Mouse (Mus musculus) embryo, embryonic 10 days (tissue): ENCODE data around the gene Daw1.

ENCODE experiments used
- DNase-seq: peaks from one replicate; pipeline ENCODE4 v3.0.0-alpha.2; 2015; ENCODE audit warnings: low spot score

Daw1 gene

DNA sequence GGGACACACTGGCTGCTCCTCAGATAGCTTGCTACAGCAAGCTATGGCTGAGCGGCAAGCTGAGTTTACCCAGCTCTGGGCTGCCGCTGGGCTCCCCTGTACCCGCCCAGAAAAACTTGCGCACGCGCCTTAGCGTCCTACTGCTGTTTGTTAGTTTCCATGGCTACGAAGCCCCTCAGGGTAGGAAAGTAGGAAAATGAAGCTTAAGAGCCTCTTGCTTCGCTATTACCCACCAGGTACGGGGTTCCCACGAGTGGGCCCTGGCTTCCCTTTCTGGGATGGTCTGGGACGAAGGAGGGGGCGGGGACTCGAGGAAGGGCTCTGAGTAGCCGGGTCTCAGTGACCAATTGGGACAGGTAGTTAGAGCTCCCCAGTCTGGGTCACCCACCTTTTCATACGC lies at the start of gene Daw1:
Daw1 (plus strand) TSS at position 150 of the 400 bp plus-strand sequence.
- peak; percentile 92 for DNase-seq

DNA sequence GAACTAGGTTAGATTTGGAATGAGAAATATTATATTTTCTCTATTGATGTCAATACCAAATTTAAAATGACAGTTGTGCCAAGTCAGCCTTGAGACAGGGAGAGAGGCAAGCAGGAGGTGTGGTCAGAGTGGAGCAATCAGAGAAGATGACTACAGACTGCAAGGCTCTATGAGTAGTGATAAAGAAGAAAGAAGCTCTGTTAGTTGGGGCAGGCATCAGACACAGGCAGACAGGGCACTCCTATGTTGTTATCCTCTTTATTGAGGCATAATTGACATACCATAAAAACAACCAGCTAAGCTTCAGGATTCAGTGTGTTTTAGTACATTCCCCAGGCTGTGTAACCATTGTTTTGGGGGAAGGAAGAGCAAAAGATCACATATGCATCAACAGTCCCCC lies 48.6 kb upstream of the Daw1 start:
- DNase-seq: no peak

DNA sequence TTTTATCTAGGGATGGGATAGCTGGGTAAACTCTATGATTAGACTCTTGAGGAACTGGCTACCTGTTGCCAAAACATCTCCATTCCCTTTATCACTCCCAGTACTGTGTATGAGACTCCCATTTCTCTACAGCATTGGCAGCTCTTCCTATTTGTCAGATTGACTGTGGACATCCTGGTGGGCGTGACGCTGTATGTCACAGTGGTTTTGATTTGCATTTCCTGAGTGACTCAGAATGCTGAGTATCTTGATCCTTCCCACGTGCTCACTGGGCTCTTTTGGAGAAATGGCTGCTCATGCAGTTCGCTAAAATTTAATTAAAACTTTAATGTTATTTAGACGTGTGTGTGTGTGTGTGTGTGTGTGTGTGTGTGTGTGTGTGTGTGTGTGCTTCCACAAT lies 47.8 kb upstream of the Daw1 start:
- DNase-seq: no peak

DNA sequence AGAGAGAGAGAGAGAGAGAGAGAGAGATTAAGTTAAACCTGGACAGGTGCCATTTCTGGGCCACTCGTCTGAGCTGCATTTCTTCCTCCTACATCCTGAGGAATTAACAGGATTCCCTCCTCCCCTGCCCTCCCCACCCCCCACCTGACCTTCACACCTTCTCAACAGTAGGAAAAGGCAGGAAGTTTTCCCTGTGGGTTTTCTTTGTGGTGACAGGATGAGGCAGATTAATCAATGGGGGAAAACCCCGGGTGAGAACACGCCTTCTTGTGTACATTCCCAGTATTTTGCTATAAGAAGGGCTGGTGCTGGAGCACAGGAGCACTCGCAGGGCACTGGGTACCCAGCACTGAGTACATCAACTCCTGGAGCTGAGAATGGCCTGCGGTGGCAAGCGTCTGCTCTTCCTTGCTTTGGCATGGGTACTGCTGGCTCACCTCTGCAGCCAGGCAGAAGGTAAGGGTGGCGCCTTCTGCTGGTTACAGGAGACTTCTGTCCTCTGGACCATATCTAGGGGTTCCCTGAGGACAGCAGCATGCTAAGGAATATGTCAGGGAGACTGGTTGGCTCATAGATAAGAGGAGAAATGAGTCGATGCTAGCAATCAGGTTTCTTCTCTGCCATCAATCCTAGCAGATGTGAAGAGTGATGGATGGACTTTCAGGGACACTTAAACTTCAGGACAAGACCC lies 43.0 kb upstream of the Daw1 start, which contains the start of gene Ccl20:
Ccl20 (plus strand) TSS at position 320 of the 691 bp plus-strand sequence.
- DNase-seq: no peak

DNA sequence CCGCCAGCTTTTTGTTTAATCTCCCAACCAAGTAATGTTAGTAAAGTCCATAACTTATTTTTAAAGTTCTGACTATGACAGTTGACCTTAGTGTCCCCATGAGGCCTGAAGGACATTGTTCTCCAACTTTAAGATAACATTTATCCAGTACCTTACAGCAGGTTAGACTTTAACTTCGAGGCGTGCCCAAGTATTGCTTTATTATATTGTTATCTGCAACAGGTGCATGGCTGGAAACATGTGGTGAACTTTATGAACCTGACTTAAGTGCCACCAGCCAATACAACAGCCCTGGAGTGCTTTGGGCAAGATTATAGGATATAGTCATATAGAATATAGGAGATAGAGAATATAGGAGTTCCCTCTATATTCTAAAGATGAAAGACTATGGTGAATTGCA lies 42.3 kb upstream of the Daw1 start:
- DNase-seq: no peak

DNA sequence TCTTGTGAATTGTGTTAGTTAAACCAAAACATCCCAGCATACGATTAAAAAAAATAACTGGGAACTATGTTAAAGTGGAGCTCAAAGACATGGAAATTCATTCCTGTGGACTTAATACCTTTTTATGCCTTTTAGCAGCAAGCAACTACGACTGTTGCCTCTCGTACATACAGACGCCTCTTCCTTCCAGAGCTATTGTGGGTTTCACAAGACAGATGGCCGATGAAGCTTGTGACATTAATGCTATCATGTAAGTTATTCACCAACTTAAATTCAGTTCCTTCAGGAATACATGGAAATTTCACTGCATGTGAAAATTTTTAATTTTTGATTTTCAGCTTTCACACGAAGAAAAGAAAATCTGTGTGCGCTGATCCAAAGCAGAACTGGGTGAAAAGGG lies 41.9 kb upstream of the Daw1 start:
- no peak for DNase-seq

DNA sequence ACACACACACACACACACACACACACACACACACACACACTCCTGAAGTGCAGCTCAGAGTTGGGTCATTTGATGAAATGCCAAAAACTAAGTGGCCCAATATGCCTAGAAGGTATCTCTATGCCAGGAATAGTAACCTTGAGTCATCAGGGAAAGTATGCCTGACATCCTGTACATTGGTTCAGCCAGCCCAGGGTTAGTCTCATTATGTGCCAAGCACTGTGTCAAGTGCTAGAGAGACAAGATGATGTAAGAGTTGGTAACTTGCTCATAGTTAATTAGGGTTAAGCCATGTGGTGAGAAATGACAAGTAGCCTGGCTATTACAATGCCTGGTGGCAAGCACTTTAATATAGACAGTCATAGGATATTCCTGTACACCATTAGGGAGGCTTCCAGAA lies 39.6 kb upstream of the Daw1 start:
- DNase-seq: no peak

DNA sequence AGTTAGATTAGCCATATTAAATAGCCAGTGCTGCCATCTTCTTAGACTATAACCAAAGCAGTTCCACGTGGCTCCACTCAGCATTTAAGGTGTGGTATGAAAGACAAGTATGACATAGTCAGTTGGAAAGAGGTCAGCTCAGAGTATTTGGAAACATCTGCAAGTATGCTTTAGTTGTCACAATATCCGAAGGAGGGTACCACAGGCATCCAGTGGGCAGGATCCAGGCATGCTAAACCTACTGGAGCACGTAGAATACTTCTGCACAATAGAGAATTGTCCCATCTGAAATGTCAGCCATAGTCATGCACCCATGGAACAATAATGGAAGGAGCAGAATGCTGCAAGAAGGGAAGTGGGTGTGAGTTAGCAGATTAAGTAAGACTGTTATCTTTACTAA lies 39.2 kb upstream of the Daw1 start:
- no peak for DNase-seq

DNA sequence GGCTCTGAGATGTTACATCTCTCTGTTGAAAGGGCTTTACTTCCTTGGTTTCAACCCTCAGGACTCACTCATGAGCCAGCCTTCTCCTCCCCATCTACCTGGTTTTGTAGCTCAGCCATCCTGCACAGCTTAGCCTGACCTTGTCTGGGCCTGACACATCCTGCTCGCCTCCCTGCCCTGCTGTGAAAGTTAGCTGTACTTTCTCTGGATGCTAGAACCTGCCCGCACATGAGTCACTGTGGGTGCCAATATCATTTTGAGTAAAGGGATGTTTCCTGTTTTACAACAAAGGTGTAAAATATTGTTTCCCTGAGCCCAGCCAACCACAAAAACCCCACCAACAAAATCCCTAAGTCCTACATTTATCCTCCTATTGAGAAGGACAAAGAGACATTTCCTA lies 36.4 kb upstream of the Daw1 start:
- DNase-seq: no peak

DNA sequence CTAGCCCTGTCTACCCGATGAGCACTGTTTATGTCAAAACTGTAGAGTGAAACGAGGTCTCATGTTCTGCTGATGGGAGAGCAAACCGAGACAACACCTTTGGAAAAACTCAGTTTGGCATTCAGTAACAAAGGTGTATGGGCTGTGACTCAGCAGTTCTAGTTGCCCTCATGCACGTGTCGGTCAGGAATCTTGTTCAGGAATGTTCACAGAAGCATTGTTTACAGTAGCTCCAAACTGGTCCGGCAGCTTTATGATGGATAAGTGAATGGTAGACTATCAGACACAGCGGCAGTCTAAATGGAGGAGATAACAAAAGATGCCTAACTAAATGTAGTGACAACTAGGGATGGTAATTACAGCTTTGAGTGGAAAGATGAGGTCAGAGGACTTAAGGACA lies 23.7 kb upstream of the Daw1 start:
- DNase-seq: peak; percentile 15

DNA sequence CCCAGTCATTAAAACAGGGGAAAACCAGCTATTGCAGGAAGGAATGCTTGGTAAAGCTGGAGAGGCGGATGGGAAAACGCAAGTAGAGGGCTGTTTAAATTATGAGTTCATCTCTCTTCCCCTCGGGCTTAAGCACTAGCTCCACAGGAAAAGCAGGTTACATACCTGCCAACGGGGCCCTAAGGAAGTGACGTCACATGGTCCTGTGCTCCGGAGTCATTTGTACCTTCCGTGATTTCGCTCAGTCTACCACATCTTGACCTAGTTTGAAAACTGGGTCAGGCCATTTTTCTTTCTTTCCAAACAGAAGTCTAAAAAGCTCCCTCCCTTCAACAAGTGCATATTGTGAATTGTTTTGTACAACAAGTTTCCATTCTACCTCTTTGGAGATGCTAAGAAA lies 21.7 kb upstream of the Daw1 start:
- DNase-seq: no peak

DNA sequence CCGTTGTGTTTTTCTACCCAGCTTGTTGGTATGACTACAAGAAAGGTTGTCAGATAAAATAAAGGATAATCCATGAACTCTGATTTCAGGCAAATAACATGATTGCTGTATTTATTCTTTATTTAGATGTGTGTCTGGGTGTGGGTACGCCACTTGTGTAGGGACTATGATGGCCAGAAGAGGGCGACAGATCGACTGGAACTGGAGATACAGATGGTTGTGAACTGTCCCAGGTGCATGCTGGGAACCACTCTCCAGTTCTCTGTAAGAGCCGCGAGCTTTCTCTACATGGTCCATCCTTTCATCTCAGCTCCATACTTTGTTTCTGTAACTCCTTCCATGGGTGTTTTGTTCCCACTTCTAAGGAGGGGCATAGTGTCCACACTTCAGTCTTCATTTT lies 20.8 kb upstream of the Daw1 start:
- no peak for DNase-seq

DNA sequence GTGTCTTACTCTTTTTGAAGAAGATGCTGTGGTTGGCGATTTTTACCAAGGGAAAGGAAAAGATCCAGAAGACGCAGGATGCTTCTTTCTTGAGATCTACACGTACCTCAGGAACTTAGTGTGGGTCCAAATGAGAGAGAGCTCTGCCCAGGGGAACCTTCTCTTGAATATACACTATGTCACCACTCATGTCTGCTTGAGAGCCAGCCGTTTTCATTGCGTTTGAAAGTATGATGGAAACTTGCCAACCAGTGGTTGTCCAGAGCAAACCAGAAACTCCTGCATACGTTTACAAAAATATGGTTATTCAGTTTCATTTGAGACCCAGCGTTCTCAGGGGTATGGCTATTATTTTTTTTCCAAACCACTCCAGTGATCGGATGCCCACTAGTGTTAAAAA lies 18.0 kb upstream of the Daw1 start:
- DNase-seq: no peak

DNA sequence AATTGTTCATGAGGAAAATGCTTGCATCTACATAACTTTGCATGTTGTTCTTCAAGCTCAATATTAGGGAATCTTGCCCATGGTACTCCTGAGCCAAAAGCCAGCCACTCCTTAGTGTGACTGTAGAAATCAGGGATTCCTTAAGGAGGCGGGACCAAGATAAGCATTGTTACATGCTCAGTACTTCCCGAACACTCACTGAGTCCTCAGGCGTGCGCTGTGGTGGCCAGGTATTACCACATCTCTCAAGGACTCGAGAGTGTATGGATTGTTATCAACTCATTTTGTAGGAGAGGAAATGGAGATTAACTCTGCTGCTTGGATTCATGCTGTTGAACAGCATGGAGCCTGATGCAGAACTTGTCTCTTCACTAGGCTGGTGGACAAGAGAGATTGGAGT lies 17.5 kb upstream of the Daw1 start:
- no peak for DNase-seq

DNA sequence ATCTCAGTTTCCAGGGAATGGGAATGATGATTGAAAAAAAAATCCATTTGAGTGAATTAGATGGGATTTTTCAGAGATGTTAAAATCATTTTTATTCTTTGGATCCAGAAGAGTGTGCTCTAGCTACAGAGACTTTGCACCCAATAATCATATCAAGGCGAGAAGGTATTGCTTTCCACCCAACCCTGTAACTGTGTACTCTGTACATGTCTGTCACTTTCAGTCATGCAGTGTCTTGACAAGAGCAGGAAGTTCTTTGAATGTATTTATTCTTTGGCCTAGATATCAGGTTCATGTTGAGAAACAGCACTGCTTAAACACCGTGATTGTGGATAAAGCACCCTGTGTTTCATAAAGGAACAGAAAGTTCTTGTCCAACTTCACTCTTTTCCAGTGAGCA lies 13.0 kb upstream of the Daw1 start:
- no peak for DNase-seq

DNA sequence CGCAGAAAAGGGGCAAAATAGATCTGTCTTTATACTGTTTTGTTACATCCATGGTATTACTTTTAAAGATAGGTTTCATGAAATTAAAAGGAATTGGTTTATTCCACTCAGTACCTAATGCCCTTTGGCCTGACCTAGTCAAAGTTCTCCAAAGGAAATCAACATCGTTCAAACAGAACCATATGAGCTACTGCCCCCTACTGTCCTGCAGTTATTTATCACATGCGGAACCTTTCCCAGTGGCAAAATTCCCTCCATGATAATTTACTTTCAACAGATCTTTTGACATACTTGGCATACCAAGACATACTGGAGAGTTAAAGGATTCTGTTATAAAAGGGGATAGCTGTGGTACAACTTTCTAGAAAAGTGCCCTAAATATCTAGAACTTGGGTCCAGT lies 9.3 kb upstream of the Daw1 start:
- no peak for DNase-seq

DNA sequence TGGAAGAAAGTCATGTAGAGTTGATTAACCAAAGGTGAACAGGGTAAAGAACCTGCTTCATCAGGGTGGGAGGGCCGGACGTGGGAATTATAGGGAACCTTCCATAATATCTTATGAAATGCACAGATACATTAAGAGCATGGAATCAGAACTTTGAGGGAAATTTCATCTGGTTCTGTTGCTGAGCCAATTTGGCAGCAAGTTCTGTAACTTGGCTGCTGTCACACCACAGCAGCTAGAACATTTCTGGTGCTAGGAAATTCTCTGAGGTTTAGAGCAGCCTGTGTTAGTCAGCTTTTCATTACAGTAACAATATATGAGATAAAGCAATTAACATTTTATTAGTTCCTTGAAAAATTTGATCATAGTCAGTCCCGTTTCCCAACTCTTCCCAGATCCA lies 6.6 kb upstream of the Daw1 start:
- no peak for DNase-seq

DNA sequence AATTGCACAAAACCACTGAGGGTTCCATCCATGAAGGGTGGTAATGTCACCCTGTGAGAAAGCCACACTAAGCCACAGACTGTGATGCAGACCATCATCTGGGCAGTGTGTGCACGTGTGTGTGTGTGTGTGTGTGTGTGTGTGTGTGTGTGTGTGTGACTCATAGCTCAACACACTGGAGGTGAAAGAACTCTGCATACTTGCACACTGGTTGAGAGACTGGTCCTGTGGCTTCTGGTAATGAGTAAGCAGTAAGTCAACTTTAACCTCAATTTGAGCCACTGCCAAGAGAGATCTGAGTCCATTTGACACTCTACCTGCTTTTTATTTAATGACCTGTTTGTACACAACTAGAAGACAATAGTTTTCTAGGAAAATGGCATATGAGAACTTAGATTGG lies 2.7 kb upstream of the Daw1 start:
- no peak for DNase-seq

DNA sequence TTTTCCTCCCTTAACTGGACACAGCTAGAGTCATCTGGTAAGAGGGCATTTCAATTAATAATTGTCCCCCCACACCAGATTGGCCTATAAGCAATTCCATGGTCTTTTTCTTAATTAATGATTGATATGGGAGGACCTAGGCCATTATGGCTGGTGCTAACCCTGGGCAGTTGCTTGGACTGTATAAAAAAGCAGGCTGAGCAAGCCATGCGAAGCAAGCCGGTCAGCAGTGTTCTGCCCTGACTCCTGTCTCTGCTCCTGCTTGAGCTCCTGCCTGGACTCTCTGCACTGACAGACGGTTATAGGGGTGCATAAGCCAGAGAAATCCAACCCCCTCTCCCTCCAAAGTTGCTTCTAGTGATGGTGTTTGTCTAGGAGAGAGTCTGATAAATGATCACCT lies 2.1 kb downstream of the Daw1 start:
- DNase-seq: no peak

DNA sequence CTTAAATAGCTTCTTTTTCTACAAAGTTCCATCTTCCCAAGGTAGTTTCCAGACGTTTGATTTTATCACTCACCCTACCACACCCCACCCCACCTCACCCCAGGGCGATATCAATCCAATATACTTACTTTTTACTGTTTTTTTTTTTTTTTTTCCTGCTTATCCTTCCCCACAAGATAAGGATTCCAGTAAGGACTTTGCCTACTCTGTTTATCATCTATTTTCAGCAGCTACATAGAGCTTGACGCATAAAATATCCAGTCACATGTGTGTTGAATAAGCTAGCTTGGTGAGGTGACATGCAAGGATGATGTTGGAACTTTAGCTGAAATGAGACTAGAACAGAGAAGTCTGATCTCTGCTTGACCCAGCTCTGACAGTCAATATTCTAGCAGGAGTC lies 4.5 kb downstream of the Daw1 start:
- DNase-seq: no peak

DNA sequence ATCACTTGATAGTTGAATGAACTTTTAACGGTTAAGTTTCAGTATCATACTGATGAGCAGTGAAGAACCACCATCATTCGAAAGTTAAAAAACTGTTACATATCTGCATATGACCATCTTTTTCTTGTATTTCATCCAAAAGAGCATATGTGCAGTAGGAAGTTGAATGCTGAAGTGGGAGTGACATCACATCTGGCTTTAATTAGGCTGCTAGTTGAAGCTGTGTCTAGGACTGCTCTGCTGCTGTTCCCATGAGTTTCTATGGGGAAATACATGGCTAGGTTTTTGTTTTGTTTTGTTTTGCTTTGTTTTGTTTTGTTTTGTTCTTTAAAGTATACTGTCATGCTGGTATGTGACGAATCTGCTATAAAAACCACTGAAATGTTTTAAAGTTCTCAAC lies 9.6 kb downstream of the Daw1 start:
- peak; percentile 65 for DNase-seq

DNA sequence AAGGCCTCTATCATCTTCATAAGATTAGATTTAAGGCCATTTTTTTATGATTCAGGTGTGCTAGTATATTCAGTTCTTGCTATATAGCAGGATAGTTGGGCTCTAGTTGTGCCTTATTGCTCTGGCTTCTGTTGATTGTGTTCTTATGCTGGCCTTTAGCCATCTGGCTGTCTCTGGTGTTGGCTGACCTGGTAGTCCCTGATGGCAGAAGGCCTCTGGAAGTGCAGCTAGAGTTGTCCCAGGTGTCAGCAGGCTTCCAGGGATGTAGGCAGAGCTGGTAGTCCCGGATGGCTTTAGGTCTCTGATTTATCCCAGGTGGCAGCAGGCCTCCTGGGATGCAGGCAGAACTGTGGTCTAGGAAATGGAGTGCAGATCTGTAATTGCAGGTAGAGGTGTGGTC lies 16.4 kb downstream of the Daw1 start:
- DNase-seq: no peak

DNA sequence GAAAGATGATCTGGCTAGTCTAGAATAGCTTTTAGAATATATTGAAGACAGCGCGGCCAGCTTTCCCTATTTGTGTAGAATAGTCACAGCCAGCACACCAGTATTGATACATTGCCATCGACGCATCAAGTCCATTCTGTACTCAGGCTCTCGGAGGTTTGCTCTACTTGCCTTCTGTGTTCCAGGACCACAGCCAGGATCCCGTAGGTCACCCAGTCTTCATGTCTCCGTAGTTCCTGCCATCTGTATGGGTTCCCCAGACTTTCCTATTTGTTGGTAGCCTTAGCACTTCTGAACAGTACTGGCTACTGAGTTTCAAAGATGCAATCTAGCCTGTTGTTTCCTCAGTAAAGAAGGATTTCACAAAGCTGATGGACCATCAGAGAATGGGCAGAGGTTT lies 20.0 kb downstream of the Daw1 start:
- DNase-seq: no peak

DNA sequence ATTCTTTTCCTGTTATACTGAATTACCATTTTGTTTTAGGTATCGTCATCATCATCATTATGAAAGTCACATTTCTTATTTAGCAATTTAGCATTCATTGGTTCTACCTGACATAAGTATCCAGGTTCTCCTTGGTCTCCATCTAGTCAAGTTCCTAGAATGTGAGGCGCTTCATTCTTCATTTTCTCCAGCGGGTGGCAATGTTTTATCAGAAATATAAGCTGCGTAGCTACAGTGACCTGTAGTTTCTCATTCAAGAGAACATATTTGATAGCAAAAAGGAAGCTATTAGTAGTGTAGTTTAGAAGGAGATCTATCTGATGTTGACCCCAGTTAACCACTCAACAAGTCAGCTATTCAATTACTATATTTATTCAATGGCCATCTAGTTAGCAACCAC lies 21.9 kb downstream of the Daw1 start:
- DNase-seq: peak; percentile 12

DNA sequence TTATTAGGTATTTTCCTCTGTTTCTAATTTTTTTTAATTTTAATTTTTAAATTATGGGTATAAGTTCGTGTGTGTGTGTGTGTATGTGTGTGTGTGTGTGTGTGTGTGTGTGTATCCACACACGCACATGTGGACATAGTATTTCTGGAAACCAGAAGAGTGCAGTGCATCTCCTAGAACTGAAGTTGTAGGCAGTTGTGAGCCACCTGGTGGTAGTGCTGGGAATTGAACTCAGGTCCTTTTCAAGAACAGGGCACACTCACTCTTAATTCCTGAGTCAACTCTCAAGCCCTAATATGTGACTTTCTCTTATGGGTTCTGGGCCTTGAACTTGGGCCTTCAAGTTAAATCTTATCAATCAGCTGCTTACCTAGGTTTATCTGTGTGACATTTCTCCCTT lies 27.6 kb downstream of the Daw1 start:
- DNase-seq: peak; percentile 60
